Mouse (Mus musculus) spleen, adult 18-20 months (tissue): ENCODE measurements around the gene Smo.

Experiments used
- DNase-seq, 2 experiments: peaks; one replicate each; pipeline ENCODE4 v3.0.0; 2022; ENCODE audit warnings: mixed read lengths in 2 of 2

Smo gene

GRCm38 (mm10) chr6:29735336-29735688 lies at the start of gene Smo:
Gene Smo (plus strand): TSS chr6:29735503.
- DNase-seq, result peak in 1 of 2 experiments; percentile 28

GRCm38 (mm10) chr6:29685952-29686351 lies 49.4 kb upstream of the Smo start:
- no peak for DNase-seq

GRCm38 (mm10) chr6:29689458-29689857 lies 45.8 kb upstream of the Smo start:
- no peak for DNase-seq

- DNase-seq, result peak; percentile 76 to 86
These were observed 41.4 kb upstream of the Smo start, which contains the start of gene Tspan33 for GRCm38 (mm10) chr6:29693953-29694352. Gene Tspan33 (plus strand): TSS chr6:29694222.

GRCm38 (mm10) chr6:29694375-29695289 lies 40.7 kb upstream of the Smo start:
- DNase-seq, result no peak

- DNase-seq, result no peak
These were observed 40.0 kb upstream of the Smo start for GRCm38 (mm10) chr6:29695290-29695674.

- DNase-seq, result no peak
These were observed 39.3 kb upstream of the Smo start for GRCm38 (mm10) chr6:29695975-29696374.

GRCm38 (mm10) chr6:29697139-29697538 lies 38.2 kb upstream of the Smo start:
- no peak for DNase-seq

- no peak for DNase-seq
These were observed 37.8 kb upstream of the Smo start for GRCm38 (mm10) chr6:29697548-29697947.

- no peak for DNase-seq
These were observed 36.1 kb upstream of the Smo start for GRCm38 (mm10) chr6:29699085-29699745.

GRCm38 (mm10) chr6:29701051-29701450 lies 34.3 kb upstream of the Smo start:
- DNase-seq, result no peak

- no peak for DNase-seq
These were observed 33.2 kb upstream of the Smo start for GRCm38 (mm10) chr6:29702126-29702525.

GRCm38 (mm10) chr6:29704143-29704542 lies 31.2 kb upstream of the Smo start:
- no peak for DNase-seq

GRCm38 (mm10) chr6:29707902-29708301 lies 27.4 kb upstream of the Smo start:
- DNase-seq, result no peak

GRCm38 (mm10) chr6:29711318-29711717 lies 24.0 kb upstream of the Smo start:
- no peak for DNase-seq

GRCm38 (mm10) chr6:29712011-29712584 lies 23.2 kb upstream of the Smo start:
- DNase-seq, result no peak

- no peak for DNase-seq
These were observed 18.5 kb upstream of the Smo start for GRCm38 (mm10) chr6:29716624-29717365.

GRCm38 (mm10) chr6:29717541-29717940 lies 17.8 kb upstream of the Smo start:
- no peak for DNase-seq

GRCm38 (mm10) chr6:29717952-29718521 lies 17.3 kb upstream of the Smo start:
- no peak for DNase-seq

- no peak for DNase-seq
These were observed 16.4 kb upstream of the Smo start for GRCm38 (mm10) chr6:29718894-29719329.

- DNase-seq, result no peak
These were observed 13.4 kb upstream of the Smo start for GRCm38 (mm10) chr6:29721890-29722289.

- no peak for DNase-seq
These were observed 8.6 kb upstream of the Smo start for GRCm38 (mm10) chr6:29726576-29727200.
